Mouse (Mus musculus): Measurements from ENCODE around the gene Rem2. TPM values are rescaled to one million over a fixed set of nuclear protein-coding genes. Genes with fewer than 3 reads are reported as not detected.

Rem2 gene
- polyA plus RNA-seq, 1 experiment from 2014 or later: 1.6 TPM

- peak overlapping the region; percentile 43 for H3K4me3 ChIP-seq (replicated peaks)
- peak overlapping the region; percentile 83 for H3K4me2 ChIP-seq
- WGBS: 3% methylated on average over 40 of the region's 40 CpGs
- ATAC-seq (ENCODE audit: insufficient read depth, low FRiP score, low read depth): no peak
- H3K9me3 ChIP-seq: no peaks in the 10 kb centered on the region
- H3K27me3 ChIP-seq (replicated peaks): peaks cover 30% of the 10 kb centered on the region; the same call in 1 of the 2 replicates
- 0 out of 2 replicates have a peak overlapping the region, but pooled peaks have one; percentile 17 for H3K9ac ChIP-seq
- H3K27ac ChIP-seq: no peak overlapping the region
- no peaks in the 10 kb centered on the region for H3K36me3 ChIP-seq
- H3K4me1 ChIP-seq: peaks cover 22% of the 10 kb centered on the region
Observed at GRCm38 (mm10) chr14:54479451-54479920, 3.6 kb downstream of the Rem2 start.

- Histone ChIP-seq H3K4me1 (peaks cover 18% of the 10 kb centered on the region), H3K4me2 (no peak overlapping the region), H3K27me3 (replicated peaks) (peaks cover 30% of the 10 kb centered on the region; the same call in 1 of the 2 replicates), H3K9ac (no peak overlapping the region), H3K9me3 (no peaks in the 10 kb centered on the region), H3K27ac (no peak overlapping the region), H3K36me3 (no peaks in the 10 kb centered on the region), H3K4me3 (replicated peaks) (no peak overlapping the region)
- WGBS: 72% methylated on average over 6 of the region's 6 CpGs
- no peak for ATAC-seq (ENCODE audit: insufficient read depth, low FRiP score, low read depth)
Observed at GRCm38 (mm10) chr14:54480673-54481072, 4.8 kb downstream of the Rem2 start.

- no peak overlapping the region for H3K27ac ChIP-seq
- ATAC-seq (ENCODE audit: insufficient read depth, low FRiP score, low read depth): no peak
- whole genome bisulfite sequencing: 75% methylated on average over 8 of the region's 8 CpGs
Observed at GRCm38 (mm10) chr14:54481402-54481801, 5.5 kb downstream of the Rem2 start.

GRCm38 (mm10) chr14:54482498-54482897 lies 6.6 kb downstream of the Rem2 start:
- ATAC-seq (ENCODE audit: insufficient read depth, low FRiP score, low read depth): no peak
- WGBS: 46% methylated on average over 9 of the region's 9 CpGs
- H3K9me3 ChIP-seq: no peaks in the 10 kb centered on the region

More at GRCm38 (mm10) chr14:54481402-54481801, 5.5 kb downstream of the Rem2 start:
- no peaks in the 10 kb centered on the region for H3K9me3 ChIP-seq
- peaks cover 30% of the 10 kb centered on the region; the same call in 1 of the 2 replicates for H3K27me3 ChIP-seq (replicated peaks)
- H3K4me1 ChIP-seq: peaks cover 13% of the 10 kb centered on the region; the same call in 1 of the 2 replicates
- no peak overlapping the region for H3K4me3 ChIP-seq (replicated peaks)
- no peak overlapping the region for H3K4me2 ChIP-seq
- no peak overlapping the region for H3K9ac ChIP-seq
- H3K36me3 ChIP-seq: no peaks in the 10 kb centered on the region

GRCm38 (mm10) chr14:54485899-54486298 lies 10.0 kb downstream of the Rem2 start:
- H3K4me2 ChIP-seq: no peak overlapping the region
- H3K9ac ChIP-seq: no peak overlapping the region
- no peak overlapping the region for H3K4me3 ChIP-seq (replicated peaks)
- H3K4me1 ChIP-seq: no peaks in the 10 kb centered on the region
- H3K27ac ChIP-seq: no peak overlapping the region
- H3K27me3 ChIP-seq (replicated peaks): peaks cover 7% of the 10 kb centered on the region; the same call in 1 of the 2 replicates
- H3K9me3 ChIP-seq: no peaks in the 10 kb centered on the region
- ATAC-seq (ENCODE audit: insufficient read depth, low FRiP score, low read depth): no peak
- H3K36me3 ChIP-seq: no peaks in the 10 kb centered on the region
- 83% methylated on average over 7 of the region's 7 CpGs for WGBS

More at GRCm38 (mm10) chr14:54482498-54482897, 6.6 kb downstream of the Rem2 start:
- H3K4me2 ChIP-seq: no peak overlapping the region
- no peak overlapping the region for H3K4me3 ChIP-seq (replicated peaks)
- H3K36me3 ChIP-seq: no peaks in the 10 kb centered on the region
- H3K27ac ChIP-seq: no peak overlapping the region
- H3K9ac ChIP-seq: no peak overlapping the region
- H3K4me1 ChIP-seq: 0 out of 2 replicates have a peak, but pooled peaks cover 6% of the 10 kb centered on the region
- H3K27me3 ChIP-seq (replicated peaks): peaks cover 28% of the 10 kb centered on the region; the same call in 1 of the 2 replicates

- 64% methylated on average over 2 of the region's 2 CpGs for WGBS
- Histone ChIP-seq H3K27me3 (replicated peaks) (no peaks in the 10 kb centered on the region), H3K36me3 (no peaks in the 10 kb centered on the region), H3K4me3 (replicated peaks) (no peak overlapping the region), H3K27ac (no peak overlapping the region), H3K4me2 (no peak overlapping the region), H3K4me1 (no peaks in the 10 kb centered on the region), H3K9me3 (no peaks in the 10 kb centered on the region), H3K9ac (no peak overlapping the region)
- ATAC-seq (ENCODE audit: insufficient read depth, low FRiP score, low read depth): no peak
Observed at GRCm38 (mm10) chr14:54487732-54488131, 11.8 kb downstream of the Rem2 start.

- H3K27ac ChIP-seq: no peak overlapping the region
- ATAC-seq (ENCODE audit: insufficient read depth, low FRiP score, low read depth): no peak
- no peaks in the 10 kb centered on the region for H3K36me3 ChIP-seq
- no peaks in the 10 kb centered on the region for H3K9me3 ChIP-seq
- no peak overlapping the region for H3K9ac ChIP-seq
- H3K4me1 ChIP-seq: no peaks in the 10 kb centered on the region
- H3K4me3 ChIP-seq (replicated peaks): no peak overlapping the region
- H3K4me2 ChIP-seq: no peak overlapping the region
- H3K27me3 ChIP-seq (replicated peaks): no peaks in the 10 kb centered on the region
Observed at GRCm38 (mm10) chr14:54488350-54488749, 12.4 kb downstream of the Rem2 start.

- ATAC-seq (ENCODE audit: insufficient read depth, low FRiP score, low read depth): no peak; the same call in 1 of the 2 replicates
- WGBS: 67% methylated on average over 18 of the region's 18 CpGs
Observed at GRCm38 (mm10) chr14:54492345-54493131, 16.6 kb downstream of the Rem2 start.

GRCm38 (mm10) chr14:54493236-54493635 lies 17.3 kb downstream of the Rem2 start:
- 88% methylated on average over 5 of the region's 5 CpGs for WGBS

More at GRCm38 (mm10) chr14:54492345-54493131, 16.6 kb downstream of the Rem2 start:
- no peaks in the 10 kb centered on the region for H3K4me1 ChIP-seq
- no peaks in the 10 kb centered on the region for H3K9me3 ChIP-seq
- H3K27ac ChIP-seq: no peak overlapping the region
- no peaks in the 10 kb centered on the region for H3K27me3 ChIP-seq (replicated peaks)
- H3K4me3 ChIP-seq (replicated peaks): no peak overlapping the region
- no peak overlapping the region for H3K9ac ChIP-seq
- H3K4me2 ChIP-seq: no peak overlapping the region
- H3K36me3 ChIP-seq: no peaks in the 10 kb centered on the region

GRCm38 (mm10) chr14:54494234-54494633 lies 18.3 kb downstream of the Rem2 start:
- Histone ChIP-seq H3K9ac (no peak overlapping the region), H3K4me3 (replicated peaks) (no peak overlapping the region), H3K36me3 (no peaks in the 10 kb centered on the region), H3K4me1 (no peaks in the 10 kb centered on the region), H3K4me2 (no peak overlapping the region), H3K9me3 (no peaks in the 10 kb centered on the region), H3K27me3 (replicated peaks) (no peaks in the 10 kb centered on the region), H3K27ac (no peak overlapping the region)
- no peak for ATAC-seq (ENCODE audit: insufficient read depth, low FRiP score, low read depth)
- 1% methylated on average over 3 of the region's 3 CpGs for WGBS

More at GRCm38 (mm10) chr14:54493236-54493635, 17.3 kb downstream of the Rem2 start:
- H3K36me3 ChIP-seq: no peaks in the 10 kb centered on the region
- H3K4me3 ChIP-seq (replicated peaks): no peak overlapping the region
- no peak for ATAC-seq (ENCODE audit: insufficient read depth, low FRiP score, low read depth)
- no peaks in the 10 kb centered on the region for H3K4me1 ChIP-seq
- H3K27me3 ChIP-seq (replicated peaks): no peaks in the 10 kb centered on the region
- H3K4me2 ChIP-seq: no peak overlapping the region
- no peak overlapping the region for H3K9ac ChIP-seq
- H3K9me3 ChIP-seq: no peaks in the 10 kb centered on the region
- no peak overlapping the region for H3K27ac ChIP-seq

GRCm38 (mm10) chr14:54496706-54497105 lies 20.8 kb downstream of the Rem2 start:
- 82% methylated on average over 14 of the region's 14 CpGs for WGBS
- Histone ChIP-seq H3K4me3 (replicated peaks) (no peak overlapping the region), H3K9me3 (no peaks in the 10 kb centered on the region), H3K36me3 (no peaks in the 10 kb centered on the region), H3K27me3 (replicated peaks) (no peaks in the 10 kb centered on the region), H3K4me2 (no peak overlapping the region), H3K27ac (no peak overlapping the region), H3K4me1 (no peaks in the 10 kb centered on the region), H3K9ac (no peak overlapping the region)
- no peak for ATAC-seq (ENCODE audit: insufficient read depth, low FRiP score, low read depth)

- Histone ChIP-seq H3K9me3 (no peaks in the 10 kb centered on the region), H3K4me1 (no peaks in the 10 kb centered on the region), H3K36me3 (no peaks in the 10 kb centered on the region), H3K27me3 (replicated peaks) (no peaks in the 10 kb centered on the region), H3K4me3 (replicated peaks) (no peak overlapping the region), H3K9ac (no peak overlapping the region), H3K27ac (no peak overlapping the region), H3K4me2 (no peak overlapping the region)
- no peak for ATAC-seq (ENCODE audit: insufficient read depth, low FRiP score, low read depth)
- 63% methylated on average over 2 of the region's 2 CpGs for WGBS
Observed at GRCm38 (mm10) chr14:54499330-54499729, 23.4 kb downstream of the Rem2 start.
